Mouse (Mus musculus): ENCODE results near the gene Dip2b. TPM values are rescaled to one million over a fixed set of nuclear protein-coding genes. Genes with fewer than 3 reads are reported as not detected.

The Dip2b gene
- polyA plus RNA-seq, 1 experiment, result 7.3 TPM

GRCm38 (mm10) chr15:100049496-100050087 lies 11.1 kb downstream of the Dip2b start:
- no peaks in the 10 kb centered on the region for H3K36me3 ChIP-seq (ENCODE audit: control insufficient read depth, insufficient read depth)
- no peaks in the 10 kb centered on the region for H3K27me3 ChIP-seq (ENCODE audit: control insufficient read depth, insufficient read depth, insufficient read length)
- H3K4me3 ChIP-seq, result no peak overlapping the region
- H3ac ChIP-seq (ENCODE audit: control insufficient read depth, insufficient read length), result no peak overlapping the region
- no peak overlapping the region for H3K4me2 ChIP-seq (ENCODE audit: low read depth)
- no peak for TF ChIP-seq USF1 (IDR thresholded peaks at IDR 0.05; ENCODE audit: low read depth)
- no peak for TF ChIP-seq TCF12 (IDR thresholded peaks at IDR 0.05; ENCODE audit: insufficient read depth, poor library complexity, severe bottlenecking)
- TF ChIP-seq REST (IDR thresholded peaks at IDR 0.05; ENCODE audit: insufficient read depth, insufficient read length), result no peak
- no peak for TF ChIP-seq SRF (IDR thresholded peaks at IDR 0.05; ENCODE audit: control insufficient read depth, insufficient read length, low read depth)
- TF ChIP-seq POLR2AphosphoS2 (IDR thresholded peaks at IDR 0.05; ENCODE audit: insufficient read length, low read depth), result no peak
- H3K79me2 ChIP-seq (ENCODE audit: control insufficient read depth, insufficient read depth), result peaks cover 38% of the 10 kb centered on the region

GRCm38 (mm10) chr15:100050940-100051339 lies 12.5 kb downstream of the Dip2b start:
- H3K27me3 ChIP-seq (ENCODE audit: control insufficient read depth, insufficient read depth, insufficient read length), result no peaks in the 10 kb centered on the region
- TF ChIP-seq TCF12 (IDR thresholded peaks at IDR 0.05; ENCODE audit: insufficient read depth, poor library complexity, severe bottlenecking) (no peak), USF1 (IDR thresholded peaks at IDR 0.05; ENCODE audit: low read depth) (no peak)
- H3K4me3 ChIP-seq, result no peak overlapping the region
- H3K36me3 ChIP-seq (ENCODE audit: control insufficient read depth, insufficient read depth), result no peaks in the 10 kb centered on the region
- H3K4me2 ChIP-seq (ENCODE audit: low read depth), result no peak overlapping the region
- peaks cover 43% of the 10 kb centered on the region for H3K79me2 ChIP-seq (ENCODE audit: control insufficient read depth, insufficient read depth)
- H3ac ChIP-seq (ENCODE audit: control insufficient read depth, insufficient read length), result no peak overlapping the region

- Histone ChIP-seq H3K4me3 (no peak overlapping the region), H3K4me2 (ENCODE audit: low read depth) (no peak overlapping the region), H3K79me2 (ENCODE audit: control insufficient read depth, insufficient read depth) (peaks cover 34% of the 10 kb centered on the region), H3K36me3 (ENCODE audit: control insufficient read depth, insufficient read depth) (no peaks in the 10 kb centered on the region), H3ac (ENCODE audit: control insufficient read depth, insufficient read length) (no peak overlapping the region), H3K27me3 (ENCODE audit: control insufficient read depth, insufficient read depth, insufficient read length) (no peaks in the 10 kb centered on the region)
- TF ChIP-seq CEBPB (IDR thresholded peaks at IDR 0.05; ENCODE audit: insufficient read depth, poor library complexity, severe bottlenecking), result no peak
- TF ChIP-seq SRF (IDR thresholded peaks at IDR 0.05; ENCODE audit: control insufficient read depth, insufficient read length, low read depth), result no peak
- no peak for TF ChIP-seq MYOD1 (IDR thresholded peaks at IDR 0.05; ENCODE audit: control insufficient read depth in 1 of 3, insufficient read length in 2 of 3, low read depth in 2 of 3)
- TF ChIP-seq TCF3 (IDR thresholded peaks at IDR 0.05; ENCODE audit: insufficient read length, low read depth), result no peak
- TF ChIP-seq E2F4 (IDR thresholded peaks at IDR 0.05; ENCODE audit: insufficient read depth), result no peak
- no peak for TF ChIP-seq POLR2A (IDR thresholded peaks at IDR 0.05; ENCODE audit: insufficient read length, low read depth)
- no peak for TF ChIP-seq TCF12 (IDR thresholded peaks at IDR 0.05; ENCODE audit: insufficient read depth, poor library complexity, severe bottlenecking)
- no peak for TF ChIP-seq REST (IDR thresholded peaks at IDR 0.05; ENCODE audit: insufficient read depth, insufficient read length)
- TF ChIP-seq POLR2AphosphoS2 (IDR thresholded peaks at IDR 0.05; ENCODE audit: insufficient read length, low read depth), result no peak
- no peak for TF ChIP-seq MYOG (IDR thresholded peaks at IDR 0.05; ENCODE audit: control insufficient read depth in 1 of 3, insufficient read depth in 1 of 3, insufficient read length in 2 of 3, low read depth in 2 of 3)
- TF ChIP-seq USF1 (IDR thresholded peaks at IDR 0.05; ENCODE audit: low read depth), result no peak
- no peak for TF ChIP-seq MAX (IDR thresholded peaks at IDR 0.05; ENCODE audit: low read depth)
Measured at GRCm38 (mm10) chr15:100052726-100053125, 14.3 kb downstream of the Dip2b start.

DNA sequence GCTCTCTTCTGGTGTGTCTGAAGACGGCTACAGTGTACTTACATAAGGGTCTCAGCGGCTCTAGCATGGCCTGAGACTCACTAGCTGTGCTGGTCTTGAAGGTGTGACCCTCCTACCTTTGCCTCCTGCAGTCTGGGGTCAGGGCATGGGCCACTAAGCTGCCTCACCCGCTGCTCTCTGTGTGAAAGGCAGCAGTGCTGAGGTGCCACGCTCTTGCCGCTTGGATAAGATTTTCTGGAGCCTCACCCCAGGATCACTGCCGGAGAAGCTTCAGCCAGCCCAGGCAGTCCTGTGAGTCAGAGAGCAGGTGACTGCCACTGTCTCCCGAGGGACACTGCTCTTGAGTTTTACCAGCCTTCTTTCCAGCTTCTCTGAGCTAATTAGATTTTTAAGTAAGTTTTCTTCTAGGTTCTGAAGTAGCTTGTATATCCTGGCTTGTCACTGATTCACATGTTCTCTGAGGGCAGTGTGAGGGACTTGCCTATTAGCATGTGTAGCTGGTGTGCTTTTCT lies 18.0 kb downstream of the Dip2b start:
- H3K36me3 ChIP-seq (ENCODE audit: control insufficient read depth, insufficient read depth), result no peaks in the 10 kb centered on the region
- no peak overlapping the region for H3K4me2 ChIP-seq (ENCODE audit: low read depth)
- peaks cover 16% of the 10 kb centered on the region for H3K79me2 ChIP-seq (ENCODE audit: control insufficient read depth, insufficient read depth)
- no peak overlapping the region for H3ac ChIP-seq (ENCODE audit: control insufficient read depth, insufficient read length)
- no peak overlapping the region for H3K4me3 ChIP-seq
- no peaks in the 10 kb centered on the region for H3K27me3 ChIP-seq (ENCODE audit: control insufficient read depth, insufficient read depth, insufficient read length)
- no peak for TF ChIP-seq MYOG (IDR thresholded peaks at IDR 0.05; ENCODE audit: control insufficient read depth in 1 of 3, insufficient read depth in 1 of 3, insufficient read length in 2 of 3, low read depth in 2 of 3)
- no peak for TF ChIP-seq POLR2A (IDR thresholded peaks at IDR 0.05; ENCODE audit: insufficient read length, low read depth)
- no peak for TF ChIP-seq TCF12 (IDR thresholded peaks at IDR 0.05; ENCODE audit: insufficient read depth, poor library complexity, severe bottlenecking)
- no peak for TF ChIP-seq MAX (IDR thresholded peaks at IDR 0.05; ENCODE audit: low read depth)
- TF ChIP-seq CEBPB (IDR thresholded peaks at IDR 0.05; ENCODE audit: insufficient read depth, poor library complexity, severe bottlenecking), result no peak
- no peak for TF ChIP-seq REST (IDR thresholded peaks at IDR 0.05; ENCODE audit: insufficient read depth, insufficient read length)
- no peak for TF ChIP-seq POLR2AphosphoS2 (IDR thresholded peaks at IDR 0.05; ENCODE audit: insufficient read length, low read depth)
- TF ChIP-seq USF1 (IDR thresholded peaks at IDR 0.05; ENCODE audit: low read depth), result no peak

GRCm38 (mm10) chr15:100057698-100058097 lies 19.2 kb downstream of the Dip2b start:
- H3K4me3 ChIP-seq, result no peak overlapping the region
- no peaks in the 10 kb centered on the region for H3K36me3 ChIP-seq (ENCODE audit: control insufficient read depth, insufficient read depth)
- H3K4me2 ChIP-seq (ENCODE audit: low read depth), result no peak overlapping the region
- no peak for TF ChIP-seq SRF (IDR thresholded peaks at IDR 0.05; ENCODE audit: control insufficient read depth, insufficient read length, low read depth)
- TF ChIP-seq POLR2AphosphoS2 (IDR thresholded peaks at IDR 0.05; ENCODE audit: insufficient read length, low read depth), result no peak
- TF ChIP-seq MYOD1 (IDR thresholded peaks at IDR 0.05; ENCODE audit: control insufficient read depth in 1 of 3, insufficient read length in 2 of 3, low read depth in 2 of 3), result no peak
- no peak for TF ChIP-seq POLR2A (IDR thresholded peaks at IDR 0.05; ENCODE audit: insufficient read length, low read depth)
- H3K27me3 ChIP-seq (ENCODE audit: control insufficient read depth, insufficient read depth, insufficient read length), result no peaks in the 10 kb centered on the region
- H3K79me2 ChIP-seq (ENCODE audit: control insufficient read depth, insufficient read depth), result peaks cover 13% of the 10 kb centered on the region
- no peak overlapping the region for H3ac ChIP-seq (ENCODE audit: control insufficient read depth, insufficient read length)

Data from myocyte (in vitro differentiated cells).